Mouse (Mus musculus) heart, adult 2 months (tissue): ENCODE results near the gene Fam129b.
A peak's percentile ranks its signal among the peaks of the same experiment; 100 is the strongest.

ENCODE experiments used
- CTCF ChIP-seq: fragments of 200-600 bp; IDR thresholded peaks from 2 replicates; pipeline ENCODE4 v1.8.1; 2022; ENCODE audit warnings: antibody characterized with exemption, mild to moderate bottlenecking, moderate library complexity
- EP300 ChIP-seq: fragments of 200-500 bp; IDR thresholded peaks from 2 replicates; pipeline ENCODE4 v1.6.1; 2011; ENCODE audit warnings: low read depth, low read length, control low read depth; ENCODE audit not compliant: insufficient read depth
- POLR2A ChIP-seq: fragments of 200-500 bp; IDR thresholded peaks from 2 replicates; pipeline ENCODE4 v1.6.1; 2011; ENCODE audit warnings: mild to moderate bottlenecking, low read depth, low read length, control low read depth; ENCODE audit not compliant: insufficient read depth

GRCm38 (mm10) chr2:32912210-32912804 is 36.4 kb downstream of the Fam129b start:
- no peak for TF ChIP-seq POLR2A
- TF ChIP-seq CTCF = no peak
- TF ChIP-seq EP300 = peak; percentile 100
